Mouse (Mus musculus) liver, postnatal 0 days (tissue): Measurements from ENCODE around the gene Tsacc.

Experiments used
- CTCF ChIP-seq: sonication (generic); IDR thresholded peaks from 2 replicates; pipeline ENCODE4 v1.5.1; 2016; ENCODE audit warnings: antibody characterized with exemption, low read depth
- EP300 ChIP-seq: IDR thresholded peaks from 2 replicates; pipeline ENCODE4 v1.6.1; 2016; ENCODE audit warnings: antibody characterized with exemption, low read depth, mild to moderate bottlenecking

DNA sequence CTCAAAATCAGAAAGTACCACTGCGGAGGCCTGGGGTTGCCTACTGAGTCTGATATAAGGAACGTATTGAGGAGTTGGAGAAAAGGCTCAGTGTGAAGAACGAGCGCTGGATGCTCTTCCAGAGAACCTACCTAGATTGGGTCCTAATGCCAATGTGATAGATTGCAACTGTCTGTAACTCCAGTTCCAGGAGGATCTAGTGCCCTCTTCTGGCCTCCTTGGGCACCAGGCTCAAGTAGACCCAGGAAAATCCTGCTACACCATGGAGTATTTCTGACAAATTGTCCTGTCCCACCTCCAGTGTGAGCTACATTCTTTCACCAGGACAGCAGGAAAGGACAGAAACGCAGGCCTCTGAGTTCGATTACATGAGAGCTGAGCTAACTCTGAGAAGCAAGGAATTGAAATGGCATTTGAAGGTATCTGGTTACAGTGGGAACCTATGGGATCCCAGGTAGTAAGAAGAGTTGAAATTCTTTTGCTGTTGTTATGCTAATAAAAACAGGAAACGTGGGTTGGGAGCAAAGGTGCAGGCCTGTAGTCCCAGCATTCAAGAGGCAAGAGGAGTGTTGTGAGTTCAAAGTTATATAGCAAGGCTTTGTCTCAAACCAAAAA lies 20.2 kb downstream of the Tsacc start:
- TF ChIP-seq CTCF (peak; percentile 61), EP300 (no peak)
